Mouse (Mus musculus): Measurements from ENCODE around the gene Procr. TPM values are rescaled to one million over a fixed set of nuclear protein-coding genes. Genes with fewer than 3 reads are reported as not detected.

Procr gene
- total RNA-seq, 1 experiment, result 8.0 TPM

- Histone ChIP-seq H3K9me3 (ENCODE audit: control insufficient read depth, insufficient read depth, low read depth, low read length) (no peaks in the 10 kb centered on the region), H3K4me1 (ENCODE audit: control insufficient read depth in 2 of 2, insufficient read depth in 2 of 2, low read length in 2 of 2, poor library complexity in 1 of 2) (peaks cover 0 to 4% of the 10 kb centered on the region in 2 experiments; a peak in 1 of 4 replicates), H3K4me3 (ENCODE audit: insufficient read depth in 1 of 2, low read depth in 1 of 2, low read length in 2 of 2, poor library complexity in 1 of 2, severe bottlenecking in 1 of 2) (no peak overlapping the region), H3K36me3 (ENCODE audit: control insufficient read depth, insufficient read depth, low read length, poor library complexity, severe bottlenecking) (no peaks in the 10 kb centered on the region; the same call in 1 of the 2 replicates), H3K27ac (ENCODE audit: insufficient read depth, low read depth, low read length, poor library complexity, severe bottlenecking) (no peak overlapping the region), H3K9ac (ENCODE audit: insufficient read depth, low read depth, low read length, poor library complexity, severe bottlenecking) (no peak overlapping the region)
- DNase-seq (ENCODE audit: low read depth, low spot score), result no peak
- TF ChIP-seq CHD2 (IDR thresholded peaks at IDR 0.05; ENCODE audit: low read depth, low read length) (no peak), MAFK (IDR thresholded peaks at IDR 0.05; ENCODE audit: insufficient read depth, low read depth, low read length) (no peak), ZNF384 (IDR thresholded peaks at IDR 0.05; ENCODE audit: low read depth, low read length) (no peak), ZC3H11A (IDR thresholded peaks at IDR 0.05; ENCODE audit: borderline replicate concordance, low read depth, low read length) (no peak), HCFC1 (IDR thresholded peaks at IDR 0.05; ENCODE audit: borderline replicate concordance, insufficient read depth, low read length) (no peak)
- in situ Hi-C loops (cut with MboI; ENCODE audit: low sequenced_read_pairs in 2 of 2, unreplicated experiment in 2 of 2), result no loop called here
These were observed 26.4 kb upstream of the Procr start for GRCm38 (mm10) chr2:155724526-155724925.

- Histone ChIP-seq H3K9me3 (ENCODE audit: control insufficient read depth, insufficient read depth, low read depth, low read length) (no peaks in the 10 kb centered on the region), H3K4me1 (ENCODE audit: control insufficient read depth in 2 of 2, insufficient read depth in 2 of 2, low read length in 2 of 2, poor library complexity in 1 of 2) (peaks cover 2 to 4% of the 10 kb centered on the region in 2 experiments; a peak in 1 of 4 replicates), H3K4me3 (ENCODE audit: insufficient read depth in 1 of 2, low read depth in 1 of 2, low read length in 2 of 2, poor library complexity in 1 of 2, severe bottlenecking in 1 of 2) (no peak overlapping the region), H3K36me3 (ENCODE audit: control insufficient read depth, insufficient read depth, low read length, poor library complexity, severe bottlenecking) (no peaks in the 10 kb centered on the region; the same call in 1 of the 2 replicates), H3K9ac (ENCODE audit: insufficient read depth, low read depth, low read length, poor library complexity, severe bottlenecking) (no peak overlapping the region), H3K27ac (ENCODE audit: insufficient read depth, low read depth, low read length, poor library complexity, severe bottlenecking) (no peak overlapping the region)
- in situ Hi-C loops (cut with MboI; ENCODE audit: low sequenced_read_pairs in 2 of 2, unreplicated experiment in 2 of 2), result no loop called here
- no peak for TF ChIP-seq ZNF384 (IDR thresholded peaks at IDR 0.05; ENCODE audit: low read depth, low read length)
- TF ChIP-seq ZC3H11A (IDR thresholded peaks at IDR 0.05; ENCODE audit: borderline replicate concordance, low read depth, low read length), result no peak
- no peak for TF ChIP-seq MAFK (IDR thresholded peaks at IDR 0.05; ENCODE audit: insufficient read depth, low read depth, low read length)
- TF ChIP-seq HCFC1 (IDR thresholded peaks at IDR 0.05; ENCODE audit: borderline replicate concordance, insufficient read depth, low read length), result no peak
- TF ChIP-seq CHD2 (IDR thresholded peaks at IDR 0.05; ENCODE audit: low read depth, low read length), result no peak
- DNase-seq (ENCODE audit: low read depth, low spot score), result no peak
These were observed 24.6 kb upstream of the Procr start for GRCm38 (mm10) chr2:155726302-155726701.

GRCm38 (mm10) chr2:155727764-155728395 lies 23.0 kb upstream of the Procr start:
- no peak overlapping the region; the same call in 1 of the 2 replicates for H3K9ac ChIP-seq (ENCODE audit: insufficient read depth, low read depth, low read length, poor library complexity, severe bottlenecking)
- in situ Hi-C loops (cut with MboI; ENCODE audit: low sequenced_read_pairs in 2 of 2, unreplicated experiment in 2 of 2), result no loop called here
- H3K9me3 ChIP-seq (ENCODE audit: control insufficient read depth, insufficient read depth, low read depth, low read length), result no peaks in the 10 kb centered on the region
- no peak overlapping the region for H3K4me3 ChIP-seq (ENCODE audit: insufficient read depth in 1 of 2, low read depth in 1 of 2, low read length in 2 of 2, poor library complexity in 1 of 2, severe bottlenecking in 1 of 2)
- TF ChIP-seq ZC3H11A (IDR thresholded peaks at IDR 0.05; ENCODE audit: borderline replicate concordance, low read depth, low read length) (no peak), CHD2 (IDR thresholded peaks at IDR 0.05; ENCODE audit: low read depth, low read length) (no peak), ZNF384 (IDR thresholded peaks at IDR 0.05; ENCODE audit: low read depth, low read length) (no peak), HCFC1 (IDR thresholded peaks at IDR 0.05; ENCODE audit: borderline replicate concordance, insufficient read depth, low read length) (no peak), MAFK (IDR thresholded peaks at IDR 0.05; ENCODE audit: insufficient read depth, low read depth, low read length) (no peak)
- peaks cover 2 to 4% of the 10 kb centered on the region in 2 experiments; a peak in 1 of 4 replicates for H3K4me1 ChIP-seq (ENCODE audit: control insufficient read depth in 2 of 2, insufficient read depth in 2 of 2, low read length in 2 of 2, poor library complexity in 1 of 2)
- no peak for DNase-seq (ENCODE audit: low read depth, low spot score)
- no peak overlapping the region for H3K27ac ChIP-seq (ENCODE audit: insufficient read depth, low read depth, low read length, poor library complexity, severe bottlenecking)
- H3K36me3 ChIP-seq (ENCODE audit: control insufficient read depth, insufficient read depth, low read length, poor library complexity, severe bottlenecking), result no peaks in the 10 kb centered on the region

- Histone ChIP-seq H3K27ac (ENCODE audit: insufficient read depth, low read depth, low read length, poor library complexity, severe bottlenecking) (no peak overlapping the region), H3K9ac (ENCODE audit: insufficient read depth, low read depth, low read length, poor library complexity, severe bottlenecking) (peak overlapping the region; percentile 70), H3K4me3 (ENCODE audit: insufficient read depth in 1 of 2, low read depth in 1 of 2, low read length in 2 of 2, poor library complexity in 1 of 2, severe bottlenecking in 1 of 2) (peak overlapping the region; percentile 70 to 92), H3K36me3 (ENCODE audit: control insufficient read depth, insufficient read depth, low read length, poor library complexity, severe bottlenecking) (no peaks in the 10 kb centered on the region), H3K9me3 (ENCODE audit: control insufficient read depth, insufficient read depth, low read depth, low read length) (no peaks in the 10 kb centered on the region), H3K4me1 (ENCODE audit: control insufficient read depth in 2 of 2, insufficient read depth in 2 of 2, low read length in 2 of 2, poor library complexity in 1 of 2) (peaks cover 2 to 4% of the 10 kb centered on the region in 2 experiments; a peak in 1 of 4 replicates)
- in situ Hi-C loops (cut with MboI; ENCODE audit: low sequenced_read_pairs in 2 of 2, unreplicated experiment in 2 of 2), result no loop called here
- TF ChIP-seq ZC3H11A (IDR thresholded peaks at IDR 0.05; ENCODE audit: borderline replicate concordance, low read depth, low read length), result no peak
- no peak for DNase-seq (ENCODE audit: low read depth, low spot score)
These were observed 22.2 kb upstream of the Procr start for GRCm38 (mm10) chr2:155728742-155729141.
